Mouse (Mus musculus): ENCODE results near the gene Agbl1. TPM values are rescaled to one million over a fixed set of nuclear protein-coding genes. Genes with fewer than 3 reads are reported as not detected.

Agbl1 gene
- polyA plus RNA-seq, 1 experiment, result not detected

GRCm38 (mm10) chr7:77114021-77114420, 884.3 kb downstream of the Agbl1 start:
- Histone ChIP-seq H3K4me1 (ENCODE audit: control insufficient read depth, insufficient read depth, low read length) (no peaks in the 10 kb centered on the region), H3K27ac (ENCODE audit: insufficient read depth, low read depth, low read length) (no peak overlapping the region), H3K4me3 (ENCODE audit: insufficient read depth, low read depth, low read length) (no peak overlapping the region)
- TF ChIP-seq CTCF (IDR thresholded peaks at IDR 0.05; ENCODE audit: insufficient read depth, low read depth, low read length) (no peak), POLR2A (IDR thresholded peaks at IDR 0.05; ENCODE audit: insufficient read depth, low read depth, low read length) (no peak)
- 100% methylated on average over 1 of the region's 1 CpGs for WGBS

- Histone ChIP-seq H3K27ac (ENCODE audit: insufficient read depth, low read depth, low read length) (no peak overlapping the region), H3K4me3 (ENCODE audit: insufficient read depth, low read depth, low read length) (no peak overlapping the region), H3K4me1 (ENCODE audit: control insufficient read depth, insufficient read depth, low read length) (no peaks in the 10 kb centered on the region)
- WGBS, result 75% methylated on average over 1 of the region's 1 CpGs
- TF ChIP-seq CTCF (IDR thresholded peaks at IDR 0.05; ENCODE audit: insufficient read depth, low read depth, low read length) (no peak), POLR2A (IDR thresholded peaks at IDR 0.05; ENCODE audit: insufficient read depth, low read depth, low read length) (no peak)
Observed at GRCm38 (mm10) chr7:77129045-77129444, 899.4 kb downstream of the Agbl1 start.

GRCm38 (mm10) chr7:77131950-77132349, 902.3 kb downstream of the Agbl1 start:
- WGBS, result 14% methylated on average over 7 of the region's 7 CpGs
- no peak overlapping the region for H3K4me3 ChIP-seq (ENCODE audit: insufficient read depth, low read depth, low read length)
- no peak overlapping the region for H3K27ac ChIP-seq (ENCODE audit: insufficient read depth, low read depth, low read length)
- no peaks in the 10 kb centered on the region for H3K4me1 ChIP-seq (ENCODE audit: control insufficient read depth, insufficient read depth, low read length)
- TF ChIP-seq POLR2A (IDR thresholded peaks at IDR 0.05; ENCODE audit: insufficient read depth, low read depth, low read length), result no peak
- TF ChIP-seq CTCF (IDR thresholded peaks at IDR 0.05; ENCODE audit: insufficient read depth, low read depth, low read length), result no peak

DNA sequence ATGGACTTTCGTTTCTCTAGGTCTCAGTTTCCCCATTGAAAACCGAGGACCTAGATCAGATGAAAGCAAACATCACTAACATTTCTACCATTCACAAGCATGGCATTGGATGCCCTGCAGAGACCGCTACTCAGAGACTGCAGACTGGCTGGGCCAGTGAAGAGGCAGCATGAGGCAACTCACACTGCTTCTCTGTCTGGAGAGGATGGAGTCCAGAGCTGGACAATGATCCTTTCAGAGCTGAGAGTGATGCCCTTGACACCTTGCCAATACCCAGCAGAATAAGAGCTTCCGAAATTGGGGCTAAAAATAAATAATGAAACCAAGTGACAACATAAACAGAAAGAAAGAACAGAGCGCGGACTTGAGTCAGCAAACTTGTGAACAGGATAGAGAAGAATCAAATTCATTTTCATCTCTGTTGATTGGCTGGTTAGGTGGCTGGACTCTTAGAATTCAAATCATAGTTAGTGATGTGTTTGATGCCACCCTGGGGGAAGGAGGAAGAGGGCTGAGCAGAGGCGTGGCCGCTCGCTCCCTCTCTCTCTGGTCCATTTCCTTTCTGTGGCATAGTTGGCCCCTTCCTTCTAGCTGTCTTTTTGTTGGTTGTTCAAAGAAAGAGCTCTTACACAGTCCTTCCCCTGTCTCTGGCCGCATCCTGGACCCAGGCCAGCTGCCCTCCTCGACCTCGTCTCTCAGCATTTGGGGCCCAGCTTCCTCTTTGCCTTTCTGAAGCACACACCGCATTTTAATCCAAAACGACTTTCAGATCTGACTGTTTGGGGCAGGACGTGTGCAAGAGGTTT, 903.1 kb downstream of the Agbl1 start:
- Histone ChIP-seq H3K4me1 (ENCODE audit: control insufficient read depth, insufficient read depth, low read length) (no peaks in the 10 kb centered on the region), H3K4me3 (ENCODE audit: insufficient read depth, low read depth, low read length) (no peak overlapping the region), H3K27ac (ENCODE audit: insufficient read depth, low read depth, low read length) (no peak overlapping the region)
- WGBS, result 49% methylated on average over 15 of the region's 15 CpGs
- TF ChIP-seq POLR2A (IDR thresholded peaks at IDR 0.05; ENCODE audit: insufficient read depth, low read depth, low read length), result no peak
- TF ChIP-seq CTCF (IDR thresholded peaks at IDR 0.05; ENCODE audit: insufficient read depth, low read depth, low read length), result no peak

DNA sequence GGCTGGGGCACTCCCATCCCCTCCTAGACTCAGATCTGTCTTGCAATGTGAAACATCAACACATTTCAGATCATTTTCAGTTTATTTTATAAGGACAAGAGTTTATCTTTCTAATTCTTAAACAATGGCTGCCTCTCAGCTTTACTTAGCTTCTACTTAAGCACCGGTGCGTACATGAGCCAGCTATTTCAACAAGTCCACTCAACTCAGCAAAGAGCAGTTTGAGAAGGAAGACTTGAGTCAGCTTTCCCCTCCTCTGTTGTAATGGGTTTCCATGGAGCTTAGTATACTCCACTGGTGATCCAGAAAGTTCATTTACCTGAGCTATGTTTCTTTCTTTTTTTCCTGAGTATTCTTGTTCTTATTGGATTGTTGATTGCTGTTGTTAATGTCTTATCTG, 905.2 kb downstream of the Agbl1 start:
- 92% methylated on average over 2 of the region's 2 CpGs for WGBS
- TF ChIP-seq POLR2A (IDR thresholded peaks at IDR 0.05; ENCODE audit: insufficient read depth, low read depth, low read length), result no peak
- TF ChIP-seq CTCF (IDR thresholded peaks at IDR 0.05; ENCODE audit: insufficient read depth, low read depth, low read length), result no peak
- Histone ChIP-seq H3K4me3 (ENCODE audit: insufficient read depth, low read depth, low read length) (no peak overlapping the region), H3K4me1 (ENCODE audit: control insufficient read depth, insufficient read depth, low read length) (no peaks in the 10 kb centered on the region), H3K27ac (ENCODE audit: insufficient read depth, low read depth, low read length) (no peak overlapping the region)

DNA sequence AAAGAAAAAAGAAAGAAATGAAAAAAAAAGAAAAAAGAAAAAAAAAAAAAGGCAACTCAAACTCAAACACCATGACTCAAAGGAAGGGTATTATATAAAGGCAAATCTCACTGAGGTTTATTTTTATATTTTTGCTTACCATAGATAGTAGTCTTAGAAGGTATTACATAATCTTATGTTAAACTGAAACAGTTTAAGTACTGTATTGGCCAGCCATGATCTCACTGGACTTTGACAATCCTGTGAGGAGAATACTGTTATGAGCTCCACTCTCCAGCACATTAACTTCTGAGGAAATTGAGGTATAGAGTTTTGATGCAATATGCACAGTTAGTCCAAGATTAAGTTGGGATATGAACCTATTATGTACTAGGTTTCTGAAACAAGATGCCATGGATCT, 909.0 kb downstream of the Agbl1 start:
- no peak for TF ChIP-seq CTCF (IDR thresholded peaks at IDR 0.05; ENCODE audit: insufficient read depth, low read depth, low read length)
- no peak for TF ChIP-seq POLR2A (IDR thresholded peaks at IDR 0.05; ENCODE audit: insufficient read depth, low read depth, low read length)

DNA sequence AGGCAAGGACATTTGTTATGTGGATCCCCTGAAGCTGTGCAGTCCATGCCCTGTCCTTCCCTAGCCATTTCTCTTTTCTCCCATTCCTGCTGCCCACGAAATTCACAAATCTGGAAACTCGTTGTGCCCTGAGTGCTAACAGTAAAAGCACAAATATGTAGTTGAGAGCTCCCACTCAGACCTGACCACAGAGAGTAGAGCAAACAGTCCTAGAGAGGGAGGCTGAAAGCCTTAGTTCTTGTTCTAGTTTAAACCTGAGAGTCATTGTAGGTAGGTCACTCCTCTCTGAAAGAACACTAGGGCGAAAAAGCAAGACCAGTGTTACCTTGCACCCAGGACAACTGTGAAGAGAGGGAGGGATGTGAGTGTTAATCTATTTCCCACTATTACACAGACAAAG, 917.8 kb downstream of the Agbl1 start:
- WGBS, result 80% methylated on average over 3 of the region's 3 CpGs

More for the DNA sequence above, 909.0 kb downstream of the Agbl1 start:
- Histone ChIP-seq H3K4me3 (ENCODE audit: insufficient read depth, low read depth, low read length) (no peak overlapping the region), H3K4me1 (ENCODE audit: control insufficient read depth, insufficient read depth, low read length) (no peaks in the 10 kb centered on the region), H3K27ac (ENCODE audit: insufficient read depth, low read depth, low read length) (no peak overlapping the region)

DNA sequence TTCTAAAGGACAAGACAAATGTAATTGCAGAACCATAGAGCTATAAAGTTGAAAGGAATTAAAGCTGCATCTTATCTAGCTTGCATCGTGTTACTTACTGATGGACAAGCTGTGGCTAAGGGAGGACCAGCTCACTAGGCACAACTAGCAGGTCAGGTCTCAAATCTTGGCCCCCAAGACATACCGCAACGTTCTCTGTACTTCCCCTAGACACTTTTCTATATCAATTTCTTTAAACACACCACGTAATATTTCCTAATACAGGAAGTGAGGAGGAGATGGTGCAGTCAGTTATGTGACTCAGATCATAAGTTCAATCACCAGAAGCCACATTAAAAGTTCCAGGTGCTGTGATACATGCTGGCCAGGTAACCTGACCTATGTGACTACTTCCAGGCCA, 919.1 kb downstream of the Agbl1 start:
- Histone ChIP-seq H3K4me3 (ENCODE audit: insufficient read depth, low read depth, low read length) (no peak overlapping the region), H3K4me1 (ENCODE audit: control insufficient read depth, insufficient read depth, low read length) (no peaks in the 10 kb centered on the region), H3K27ac (ENCODE audit: insufficient read depth, low read depth, low read length) (no peak overlapping the region)
- WGBS, result 93% methylated on average over 4 of the region's 4 CpGs
- no peak for TF ChIP-seq CTCF (IDR thresholded peaks at IDR 0.05; ENCODE audit: insufficient read depth, low read depth, low read length)

More for the DNA sequence above, 917.8 kb downstream of the Agbl1 start:
- Histone ChIP-seq H3K4me3 (ENCODE audit: insufficient read depth, low read depth, low read length) (no peak overlapping the region), H3K27ac (ENCODE audit: insufficient read depth, low read depth, low read length) (no peak overlapping the region), H3K4me1 (ENCODE audit: control insufficient read depth, insufficient read depth, low read length) (no peaks in the 10 kb centered on the region)
- TF ChIP-seq CTCF (IDR thresholded peaks at IDR 0.05; ENCODE audit: insufficient read depth, low read depth, low read length), result no peak
- no peak for TF ChIP-seq POLR2A (IDR thresholded peaks at IDR 0.05; ENCODE audit: insufficient read depth, low read depth, low read length)

DNA sequence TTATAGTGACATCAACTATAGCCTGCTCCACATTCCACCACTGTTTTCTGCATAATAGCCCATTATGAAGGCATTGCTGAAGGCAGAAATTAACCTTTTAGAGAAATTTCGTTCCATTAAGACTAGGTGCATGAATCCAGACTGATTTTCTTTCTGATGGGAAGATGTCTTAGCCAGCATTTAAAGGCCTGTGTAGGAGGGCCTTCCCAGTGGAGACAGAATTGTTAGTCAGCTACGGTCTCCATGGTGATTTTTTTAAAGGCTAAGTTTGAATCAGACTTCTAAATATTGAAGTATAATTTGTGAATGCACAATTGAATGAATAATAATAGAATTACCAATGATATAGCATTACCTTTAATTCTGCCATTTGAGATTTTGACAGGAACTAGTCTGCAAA, 920.2 kb downstream of the Agbl1 start:
- Histone ChIP-seq H3K4me3 (ENCODE audit: insufficient read depth, low read depth, low read length) (no peak overlapping the region), H3K4me1 (ENCODE audit: control insufficient read depth, insufficient read depth, low read length) (no peaks in the 10 kb centered on the region), H3K27ac (ENCODE audit: insufficient read depth, low read depth, low read length) (no peak overlapping the region)
- 45% methylated on average over 2 of the region's 2 CpGs for WGBS
- TF ChIP-seq CTCF (IDR thresholded peaks at IDR 0.05; ENCODE audit: insufficient read depth, low read depth, low read length) (no peak), POLR2A (IDR thresholded peaks at IDR 0.05; ENCODE audit: insufficient read depth, low read depth, low read length) (no peak)

All from olfactory bulb, adult 2 months (tissue).